In the genomic region with DNA sequence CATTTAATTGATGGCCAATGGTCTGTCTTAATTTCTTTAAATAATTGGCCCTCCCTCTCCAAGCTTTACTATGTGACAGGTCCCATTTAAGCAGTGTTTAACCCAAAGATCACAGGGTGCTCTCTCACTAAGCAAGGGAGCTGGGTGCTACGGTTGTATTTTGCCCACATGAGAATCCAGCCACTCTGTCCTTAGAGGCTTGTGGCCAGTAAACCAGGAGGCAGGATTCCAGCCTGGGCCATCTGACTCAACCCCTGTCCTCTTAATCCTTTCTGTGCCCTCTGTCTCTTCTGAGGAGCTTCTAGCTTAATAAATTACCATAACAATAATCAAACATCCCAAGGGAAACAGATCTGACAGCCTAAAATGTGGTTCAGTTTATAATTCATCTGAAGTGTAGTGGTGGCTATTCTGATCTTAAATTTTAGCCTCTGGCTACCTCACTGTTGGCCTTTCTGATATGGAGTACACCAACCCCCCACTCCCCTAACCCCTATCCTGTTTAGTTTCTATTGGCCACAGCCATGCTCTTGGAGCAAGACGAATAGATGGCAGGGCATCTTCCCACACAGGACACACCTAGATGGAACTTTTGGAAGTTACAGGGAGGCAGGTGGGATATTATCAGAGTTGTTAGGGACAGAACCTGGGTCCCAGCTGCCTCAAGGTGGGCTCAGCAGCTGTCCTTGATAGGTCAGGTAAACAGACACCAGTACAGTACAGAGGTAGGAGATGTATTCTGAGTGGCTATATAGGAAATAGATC, we compare ENCODE assay signal across 18 mouse cellular contexts. TPM values are rescaled to one million over a fixed set of nuclear protein-coding genes. Genes with fewer than 3 reads are reported as not detected.
DNase-seq lines count a peak whose midpoint lies in the region; ATAC-seq and TF ChIP-seq lines count a peak whose summit lies in the region.
"Had no signal": no experiment of that assay in that cellular context is flagged by ENCODE, and none has a peak within 500 bp of the region (broad histone marks: within the 10 kb centered on the region; RNA-seq: fewer than 3 reads in every experiment).

No protein-coding gene starts in this region.

- peaks cover 12% of the 10 kb centered on the region for H3K4me1 ChIP-seq in hindbrain, embryonic 13.5 days (replicated peaks)
- peaks cover 15% of the 10 kb centered on the region for H3K4me1 ChIP-seq in hindbrain, embryonic 10.5 days (replicated peaks)
- H3K4me1 ChIP-seq in ES-Bruce4 (ENCODE audit: control insufficient read depth, insufficient read depth, low read length) = peaks cover 7% of the 10 kb centered on the region
- H3K4me1 ChIP-seq in midbrain, embryonic 12.5 days = peaks cover 4% of the 10 kb centered on the region

- H3K9ac ChIP-seq in hindbrain, embryonic 13.5 days = no peak overlapping the region
- peak overlapping the region; percentile 78; the same call in 1 of the 2 replicates for H3K9ac ChIP-seq in ES-Bruce4 (ENCODE audit: low read depth, poor library complexity, severe bottlenecking)
- H3K9ac ChIP-seq in midbrain, embryonic 12.5 days (replicated peaks) = no peak overlapping the region

- TF ChIP-seq POLR2A in ES-Bruce4 (IDR thresholded peaks at IDR 0.05; ENCODE audit: insufficient read depth, low read length) = no peak

- no peak for ATAC-seq in hindbrain, embryonic 13.5 days (ENCODE audit: low FRiP score)
- no peak for ATAC-seq in midbrain, embryonic 12.5 days (ENCODE audit: low FRiP score, low read depth)

- no peak for TF ChIP-seq EP300 in ES-Bruce4 (IDR thresholded peaks at IDR 0.05; ENCODE audit: insufficient read depth, low read depth, low read length)

- H3K4me3 ChIP-seq in hindbrain, embryonic 13.5 days = no peak overlapping the region; the same call in 1 of the 2 replicates
- H3K4me3 ChIP-seq in hindbrain, embryonic 10.5 days = no peak overlapping the region
- H3K4me3 ChIP-seq in ES-Bruce4 (ENCODE audit: low read depth, low read length) = no peak overlapping the region
- no peak overlapping the region for H3K4me3 ChIP-seq in midbrain, embryonic 12.5 days

- peaks cover 37% of the 10 kb centered on the region for H3K27me3 ChIP-seq in hindbrain, embryonic 13.5 days
- H3K27me3 ChIP-seq in hindbrain, embryonic 10.5 days (ENCODE audit: insufficient read depth, poor library complexity, severe bottlenecking) = peaks cover 57% of the 10 kb centered on the region
- H3K27me3 ChIP-seq in ES-Bruce4 (ENCODE audit: control insufficient read depth, insufficient read depth, low read length, poor library complexity, severe bottlenecking) = no peaks in the 10 kb centered on the region
- peaks cover 47% of the 10 kb centered on the region for H3K27me3 ChIP-seq in midbrain, embryonic 12.5 days

- intact Hi-C loops in gastrocnemius, postnatal 14 days (cut with DNase I; ENCODE audit: low total_unique reads) = no loop called here

- H3K27ac ChIP-seq in hindbrain, embryonic 13.5 days = no peak overlapping the region
- no peak overlapping the region for H3K27ac ChIP-seq in hindbrain, embryonic 10.5 days
- peak overlapping the region; percentile 73; the same call in 1 of the 2 replicates for H3K27ac ChIP-seq in ES-Bruce4 (ENCODE audit: insufficient read depth, low read length)
- H3K27ac ChIP-seq in midbrain, embryonic 12.5 days (replicated peaks) = no peak overlapping the region
- H3K27ac ChIP-seq: embryonic facial prominence, embryonic 13.5 days; liver, embryonic 15.5 days had no signal

- H3K4me2 ChIP-seq in hindbrain, embryonic 13.5 days = peak overlapping the region; percentile 86
- H3K4me2 ChIP-seq in midbrain, embryonic 12.5 days (replicated peaks) = 0 out of 2 replicates have a peak overlapping the region, but pooled peaks have one; percentile 95

- 48% methylated on average over 2 of the region's 2 CpGs for WGBS in hindbrain, embryonic 13.5 days
- WGBS in hindbrain, embryonic 10.5 days = 58% methylated on average over 2 of the region's 2 CpGs
- WGBS in midbrain, embryonic 12.5 days = 36% methylated on average over 2 of the region's 2 CpGs

- no peaks in the 10 kb centered on the region for H3K9me3 ChIP-seq in hindbrain, embryonic 13.5 days
- no peaks in the 10 kb centered on the region for H3K9me3 ChIP-seq in hindbrain, embryonic 10.5 days
- no peaks in the 10 kb centered on the region for H3K9me3 ChIP-seq in ES-Bruce4 (replicated peaks; ENCODE audit: control insufficient read depth, insufficient read depth, low read length, poor library complexity, severe bottlenecking)
- no peaks in the 10 kb centered on the region for H3K9me3 ChIP-seq in midbrain, embryonic 12.5 days
- H3K9me3 ChIP-seq: embryonic facial prominence, embryonic 13.5 days; liver, embryonic 15.5 days had no signal

- no peaks in the 10 kb centered on the region for H3K36me3 ChIP-seq in hindbrain, embryonic 13.5 days
- H3K36me3 ChIP-seq in hindbrain, embryonic 10.5 days = no peaks in the 10 kb centered on the region
- H3K36me3 ChIP-seq in ES-Bruce4 (ENCODE audit: control insufficient read depth, insufficient read depth, low read length, poor library complexity, severe bottlenecking) = no peaks in the 10 kb centered on the region
- no peaks in the 10 kb centered on the region for H3K36me3 ChIP-seq in midbrain, embryonic 12.5 days
- H3K36me3 ChIP-seq: embryonic facial prominence, embryonic 13.5 days; liver, embryonic 15.5 days had no signal

- peak; percentile 32 for DNase-seq in gastrocnemius, adult 18-20 months (ENCODE audit: low spot score)
- DNase-seq in gastrocnemius, postnatal 14 days = no peak
- no peak for DNase-seq in hindbrain, embryonic 10.5 days (ENCODE audit: low spot score)
- no peak for DNase-seq in thymus, postnatal 25 days
- no peak for DNase-seq in c-Kit-positive CD71-positive TER-119-positive erythroid progenitor cells, embryonic 14.5 days (ENCODE audit: low spot score)
- DNase-seq: B cell, adult 2 months had no signal

- no peak for TF ChIP-seq CTCF in ES-Bruce4 (IDR thresholded peaks at IDR 0.05; ENCODE audit: low read depth, low read length)

RNA-seq across cellular contexts. Expression of gene Lrrc2, which starts 3.5 kb away (rescaled TPM):
- total RNA-seq in gastrocnemius, adult 18-20 months (2021) = 100 to 1,000 TPM in 1 of 2 experiments, 10 to 100 TPM in 1; 82.8 to 112 TPM
- 10 to 100 TPM; 23.7 to 24.1 TPM for total RNA-seq in gastrocnemius, postnatal 14 days (2021)
- polyA plus RNA-seq in hindbrain, embryonic 13.5 days (2015; fragmentation: Nextera tagmentation; extraction: Ambion mirVana) = 0.56 and 0.96 TPM in 2 replicates
- 0.33 TPM in 1 of 2 replicates, not detected in the other for polyA plus RNA-seq in hindbrain, embryonic 10.5 days (2016; fragmentation: Nextera tagmentation; extraction: Ambion mirVana)
- polyA plus RNA-seq in ES-Bruce4 (2011; ENCODE audit: insufficient read depth, insufficient read length, low read depth, missing spikeins) = 5.8 and 11.9 TPM in 2 replicates
- polyA plus RNA-seq in midbrain, embryonic 12.5 days (2016; fragmentation: Nextera tagmentation; extraction: Ambion mirVana) = 0.35 TPM in 1 of 2 replicates, not detected in the other
- total RNA-seq: MEL had no signal

RNA-seq across cellular contexts. Expression of gene Tdgf1, which starts 8.9 kb away (rescaled TPM):
- total RNA-seq in gastrocnemius, adult 18-20 months (2021) = not detected
- not detected for total RNA-seq in gastrocnemius, postnatal 14 days (2021)
- 0.18 and 0.19 TPM in 2 replicates for polyA plus RNA-seq in hindbrain, embryonic 13.5 days (2015; fragmentation: Nextera tagmentation; extraction: Ambion mirVana)
- polyA plus RNA-seq in hindbrain, embryonic 10.5 days (2016; fragmentation: Nextera tagmentation; extraction: Ambion mirVana) = not detected in 2 replicates
- 462 and 483 TPM in 2 replicates for polyA plus RNA-seq in ES-Bruce4 (2011; ENCODE audit: insufficient read depth, insufficient read length, low read depth, missing spikeins)
- not detected in 2 replicates for polyA plus RNA-seq in midbrain, embryonic 12.5 days (2016; fragmentation: Nextera tagmentation; extraction: Ambion mirVana)
- total RNA-seq: adrenal gland, postnatal 36 days; gastrocnemius, postnatal 4 days; MEL had no signal
- polyA plus RNA-seq: intestine, embryonic 16.5 days; large intestine, adult 2 months; limb, embryonic 11.5 days; liver, embryonic 15.5 days had no signal

RNA-seq across cellular contexts. Expression of gene Rtp3, which starts 35.5 kb away (rescaled TPM):
- 1 to 10 TPM in 1 of 2 experiments, under 1 TPM in 1; 0.94 to 2.4 TPM for total RNA-seq in gastrocnemius, adult 18-20 months (2021)
- 1 to 10 TPM; 1.2 to 1.3 TPM for total RNA-seq in gastrocnemius, postnatal 14 days (2021)
- polyA plus RNA-seq in hindbrain, embryonic 13.5 days (2015; fragmentation: Nextera tagmentation; extraction: Ambion mirVana) = not detected in 2 replicates
- polyA plus RNA-seq in hindbrain, embryonic 10.5 days (2016; fragmentation: Nextera tagmentation; extraction: Ambion mirVana) = 0.14 TPM in 1 of 2 replicates, not detected in the other
- not detected in 2 replicates for polyA plus RNA-seq in ES-Bruce4 (2011; ENCODE audit: insufficient read depth, insufficient read length, low read depth, missing spikeins)
- not detected in 2 replicates for polyA plus RNA-seq in midbrain, embryonic 12.5 days (2016; fragmentation: Nextera tagmentation; extraction: Ambion mirVana)
- total RNA-seq: MEL had no signal
- polyA plus RNA-seq: limb, embryonic 11.5 days had no signal

RNA-seq across cellular contexts. Expression of gene Fam240a, which starts 38.2 kb away (rescaled TPM):
- total RNA-seq in gastrocnemius, adult 18-20 months (2021) = 1 to 10 TPM; 1.2 TPM
- total RNA-seq in gastrocnemius, postnatal 14 days (2021) = 1 to 10 TPM in 1 of 2 experiments, under 1 TPM in 1; 0.78 to 2.6 TPM
- not detected in 2 replicates for polyA plus RNA-seq in hindbrain, embryonic 13.5 days (2015; fragmentation: Nextera tagmentation; extraction: Ambion mirVana)
- polyA plus RNA-seq in hindbrain, embryonic 10.5 days (2016; fragmentation: Nextera tagmentation; extraction: Ambion mirVana) = not detected in 2 replicates
- not detected in 2 replicates for polyA plus RNA-seq in ES-Bruce4 (2011; ENCODE audit: insufficient read depth, insufficient read length, low read depth, missing spikeins)
- not detected in 2 replicates for polyA plus RNA-seq in midbrain, embryonic 12.5 days (2016; fragmentation: Nextera tagmentation; extraction: Ambion mirVana)
- total RNA-seq: adrenal gland, postnatal 36 days; left cerebral cortex, adult 18-20 months; MEL had no signal
- polyA plus RNA-seq: embryonic facial prominence, embryonic 13.5 days; intestine, embryonic 16.5 days; large intestine, adult 2 months; limb, embryonic 11.5 days; liver, embryonic 15.5 days had no signal

Comparison
In these comparisons a context has a peak if more than half of its experiments do, and no peak if none do; other contexts are left out.
1. RNA of gene Tdgf1, which starts 8.9 kb away (polyA plus RNA-seq): 462 to 483 TPM in ES-Bruce4; 0.18 to 0.19 TPM in hindbrain, embryonic 13.5 days, not detected in hindbrain, embryonic 10.5 days and not detected in midbrain, embryonic 12.5 days; every median in the first group is over 100 times any median in the second.